Mouse (Mus musculus) liver, postnatal 0 days (tissue): ENCODE measurements at regions not wholly inside any gene's neighbourhood (a gene's known extent, or its start where the extent isn't known, plus 50 kb on each side); places are given as distances from the start of the nearest gene placed in this dataset.

Source experiments
- ATAC-seq: fragments of 200-750 bp; cut with Nextera tagmentation; 2 replicates; pipeline ENCODE4 v1.8.0; 2017; ENCODE audit warnings: mild to moderate bottlenecking, moderate library complexity
- DNase-seq: peaks from one replicate; pipeline ENCODE4 v3.0.0-alpha.2; 2016
- H3K27ac ChIP-seq: fragments of 300-500 bp; sonication (generic); 2 replicates; pipeline ENCODE4 v1.5.1; 2014; ENCODE audit warnings: antibody characterized with exemption, moderate library complexity, mild to moderate bottlenecking, low read depth
- H3K27me3 ChIP-seq: fragments of 300-500 bp; sonication (generic); 2 replicates; pipeline ENCODE4 v1.6.1; 2014; ENCODE audit warnings: low read length, control low read depth, mixed read lengths; ENCODE audit not compliant: insufficient read depth
- H3K36me3 ChIP-seq: fragments of 300-500 bp; sonication (generic); replicated peaks from 2 replicates; pipeline ENCODE4 v1.6.1; 2014; ENCODE audit warnings: mild to moderate bottlenecking, control low read depth, low read length, moderate library complexity, mixed read lengths; ENCODE audit not compliant: insufficient read depth
- H3K4me1 ChIP-seq: fragments of 300-500 bp; sonication (generic); 2 replicates; pipeline ENCODE4 v1.6.1; 2014; ENCODE audit warnings: antibody characterized with exemption, mild to moderate bottlenecking, control low read depth; ENCODE audit not compliant: insufficient read depth
- H3K4me2 ChIP-seq: fragments of 300-500 bp; sonication (generic); 2 replicates; pipeline ENCODE4 v1.6.1; 2014; ENCODE audit warnings: low read depth, mild to moderate bottlenecking, low read length, moderate library complexity, mixed read lengths
- H3K4me3 ChIP-seq: fragments of 300-500 bp; sonication (generic); 2 replicates; pipeline ENCODE4 v1.5.1; 2014; ENCODE audit warnings: low read depth, low read length
- H3K9ac ChIP-seq: fragments of 300-500 bp; sonication (generic); replicated peaks from 2 replicates; pipeline ENCODE4 v1.6.1; 2014; ENCODE audit warnings: mild to moderate bottlenecking, moderate library complexity
- H3K9me3 ChIP-seq: fragments of 300-500 bp; sonication (generic); 2 replicates; pipeline ENCODE4 v1.6.1; 2016; ENCODE audit warnings: mild to moderate bottlenecking, control low read depth, low read length, mixed read lengths
- CTCF ChIP-seq: sonication (generic); IDR thresholded peaks from 2 replicates; pipeline ENCODE4 v1.5.1; 2016; ENCODE audit warnings: antibody characterized with exemption, low read depth
- EP300 ChIP-seq: IDR thresholded peaks from 2 replicates; pipeline ENCODE4 v1.6.1; 2016; ENCODE audit warnings: antibody characterized with exemption, low read depth, mild to moderate bottlenecking
- WGBS: fragments of 180-500 bp; shearing (Covaris S2); extraction: QIAGEN DNeasy Blood & Tissue Kit; methylation state at CpG from one replicate; pipeline ENCODE4 v1.1.7; 2014; ENCODE audit not compliant: insufficient replicate concordance; 5-methylcytosine and 5-hydroxymethylcytosine counted together

DNA sequence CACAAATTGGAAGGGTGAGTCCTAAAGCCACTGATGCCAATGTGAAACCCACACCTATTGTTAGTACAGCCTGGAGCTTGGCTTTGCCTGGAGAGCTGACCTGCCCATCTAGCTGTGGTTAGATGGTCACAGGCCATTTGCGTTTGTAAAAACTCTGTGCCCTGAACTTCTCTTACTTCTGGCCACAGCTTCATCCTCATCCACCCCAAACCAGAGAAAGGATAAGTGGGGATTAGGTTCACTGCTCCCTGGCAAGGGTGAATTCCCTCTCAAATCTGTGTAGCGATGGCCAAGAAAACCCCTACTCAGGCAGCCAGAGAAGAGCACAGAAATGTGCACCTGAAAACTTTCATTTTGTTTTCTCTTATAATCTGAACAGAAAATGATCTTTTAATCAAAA lies 54.9 kb upstream of the 1700066M21Rik start:
- WGBS: 81% methylated on average over 2 of the region's 2 CpGs
- H3K4me1 ChIP-seq: no peaks in the 10 kb centered on the region
- H3K9ac ChIP-seq: no peak overlapping the region
- H3K36me3 ChIP-seq: no peaks in the 10 kb centered on the region
- no peak for ATAC-seq
- H3K27ac ChIP-seq: no peak overlapping the region
- H3K27me3 ChIP-seq: no peaks in the 10 kb centered on the region
- H3K4me2 ChIP-seq: no peak overlapping the region
- no peak for TF ChIP-seq EP300
- TF ChIP-seq CTCF: no peak
- no peak for DNase-seq
- no peak overlapping the region for H3K4me3 ChIP-seq
- peaks cover 2% of the 10 kb centered on the region; the same call in 1 of the 2 replicates for H3K9me3 ChIP-seq

DNA sequence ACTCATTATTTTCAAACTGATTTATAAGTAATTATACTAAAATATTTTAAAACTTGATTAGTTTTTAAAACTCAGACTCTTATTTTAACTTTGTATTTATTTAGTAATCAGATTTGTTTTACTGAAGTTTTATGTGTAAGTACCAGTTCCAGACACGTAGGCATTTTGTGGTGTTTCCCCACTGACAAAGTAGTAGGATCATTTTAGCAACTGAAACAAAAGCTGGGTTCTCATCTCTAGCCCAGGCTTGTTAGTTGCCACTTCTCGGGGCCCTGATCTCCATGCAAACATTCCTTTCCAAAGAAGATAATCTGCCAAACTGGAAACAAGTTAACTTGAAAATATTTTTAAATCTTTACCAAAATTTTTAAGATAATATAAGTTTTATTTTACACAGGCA lies 54.3 kb upstream of the 1700066M21Rik start:
- Histone ChIP-seq H3K27ac (no peak overlapping the region), H3K36me3 (no peaks in the 10 kb centered on the region), H3K9me3 (peaks cover 2% of the 10 kb centered on the region; the same call in 1 of the 2 replicates), H3K27me3 (no peaks in the 10 kb centered on the region), H3K9ac (no peak overlapping the region), H3K4me3 (no peak overlapping the region), H3K4me2 (no peak overlapping the region), H3K4me1 (no peaks in the 10 kb centered on the region)
- TF ChIP-seq CTCF: no peak
- TF ChIP-seq EP300: no peak
- 72% methylated on average over 2 of the region's 2 CpGs for WGBS
- no peak for ATAC-seq
- DNase-seq: no peak

DNA sequence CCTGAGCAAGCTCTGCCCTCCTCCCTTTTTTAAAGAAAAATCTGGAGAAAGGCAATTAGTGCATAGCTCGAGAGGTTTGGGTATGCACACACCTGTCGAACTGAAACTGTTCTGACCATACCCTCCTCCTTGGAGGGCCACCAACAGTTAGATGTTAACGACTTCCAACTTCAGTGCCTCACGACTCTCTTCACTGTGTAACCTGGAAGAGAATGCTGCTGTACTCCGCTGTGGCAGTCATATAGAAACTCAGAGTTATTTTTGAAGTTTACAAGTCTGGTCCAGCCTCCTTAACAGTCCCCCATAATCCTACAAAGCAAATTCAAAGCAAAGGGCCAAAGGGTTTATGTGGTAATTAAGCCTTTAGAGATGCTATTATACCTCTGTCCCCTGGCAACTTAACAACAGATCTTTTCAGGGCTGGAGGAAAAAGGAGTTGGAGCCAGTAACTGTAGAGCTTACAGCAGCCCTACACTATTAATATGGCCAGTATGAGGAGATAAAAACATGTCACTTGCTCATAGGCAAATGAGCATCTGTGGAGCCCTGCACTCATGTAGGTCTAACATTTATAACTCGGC lies 51.7 kb upstream of the 1700066M21Rik start:
- TF ChIP-seq CTCF (no peak), EP300 (no peak)
- no peaks in the 10 kb centered on the region for H3K36me3 ChIP-seq
- ATAC-seq: no peak
- no peak for DNase-seq
- no peaks in the 10 kb centered on the region for H3K27me3 ChIP-seq
- no peaks in the 10 kb centered on the region for H3K4me1 ChIP-seq
- H3K9ac ChIP-seq: no peak overlapping the region
- WGBS: 63% methylated on average over 6 of the region's 6 CpGs
- H3K9me3 ChIP-seq: no peaks in the 10 kb centered on the region
- no peak overlapping the region for H3K4me2 ChIP-seq
- no peak overlapping the region for H3K4me3 ChIP-seq
- no peak overlapping the region for H3K27ac ChIP-seq
